Mouse (Mus musculus): Measurements from ENCODE around the gene Nfkb1.

Nfkb1 gene

GRCm38 (mm10) chr3:135582246-135582645 lies 109.1 kb downstream of the Nfkb1 start:
- no peak for DNase-seq

- DNase-seq = no peak
Measured at GRCm38 (mm10) chr3:135581606-135582117, 109.7 kb downstream of the Nfkb1 start.

GRCm38 (mm10) chr3:135580439-135581275 lies 110.7 kb downstream of the Nfkb1 start:
- DNase-seq = no peak

- no peak for DNase-seq
Measured at GRCm38 (mm10) chr3:135579179-135579578, 112.2 kb downstream of the Nfkb1 start.

- DNase-seq = no peak
Measured at GRCm38 (mm10) chr3:135578588-135579140, 112.7 kb downstream of the Nfkb1 start.

GRCm38 (mm10) chr3:135575126-135575525 lies 116.2 kb downstream of the Nfkb1 start:
- no peak for DNase-seq

GRCm38 (mm10) chr3:135573051-135573450 lies 118.3 kb downstream of the Nfkb1 start:
- peak; percentile 24 for DNase-seq

- DNase-seq = peak; percentile 52
Measured at GRCm38 (mm10) chr3:135571540-135571939, 119.8 kb downstream of the Nfkb1 start.

- no peak for DNase-seq
Measured at GRCm38 (mm10) chr3:135568633-135569032, 122.7 kb downstream of the Nfkb1 start.

- DNase-seq = no peak
Measured at GRCm38 (mm10) chr3:135567888-135568287, 123.5 kb downstream of the Nfkb1 start.

- DNase-seq = no peak
Measured at GRCm38 (mm10) chr3:135565306-135565705, 126.0 kb downstream of the Nfkb1 start.

- no peak for DNase-seq
Measured at GRCm38 (mm10) chr3:135564706-135565105, 126.6 kb downstream of the Nfkb1 start.

GRCm38 (mm10) chr3:135563163-135563689 lies 128.1 kb downstream of the Nfkb1 start:
- DNase-seq = no peak

- no peak for DNase-seq
Measured at GRCm38 (mm10) chr3:135562036-135562435, 129.3 kb downstream of the Nfkb1 start.

- DNase-seq = no peak
Measured at GRCm38 (mm10) chr3:135556851-135557662, 134.3 kb downstream of the Nfkb1 start.

- DNase-seq = no peak
Measured at GRCm38 (mm10) chr3:135556052-135556587, 135.2 kb downstream of the Nfkb1 start.

GRCm38 (mm10) chr3:135555192-135555591 lies 136.2 kb downstream of the Nfkb1 start:
- no peak for DNase-seq

- no peak for DNase-seq
Measured at GRCm38 (mm10) chr3:135552874-135553273, 138.5 kb downstream of the Nfkb1 start.

GRCm38 (mm10) chr3:135547298-135547697 lies 144.0 kb downstream of the Nfkb1 start:
- no peak for DNase-seq

GRCm38 (mm10) chr3:135546212-135546923 lies 145.0 kb downstream of the Nfkb1 start:
- DNase-seq = no peak
